Mouse (Mus musculus) olfactory bulb, adult 2 months (tissue): ENCODE results near the gene Lrrc8e. TPM values are rescaled to one million over a fixed set of nuclear protein-coding genes. Genes with fewer than 3 reads are reported as not detected.

ENCODE experiments used
- H3K27ac ChIP-seq: fragments of 200-500 bp; 2 replicates; pipeline ENCODE4 v1.5.1; 2012; ENCODE audit warnings: low read depth, low read length; ENCODE audit not compliant: insufficient read depth
- H3K4me1 ChIP-seq: fragments of 200-500 bp; 2 replicates; pipeline ENCODE4 v1.6.1; 2012; ENCODE audit warnings: low read length; ENCODE audit not compliant: control insufficient read depth, insufficient read depth
- H3K4me3 ChIP-seq: fragments of 200-500 bp; 2 replicates; pipeline ENCODE4 v1.5.1; 2012; ENCODE audit warnings: mild to moderate bottlenecking, low read depth, low read length, moderate library complexity; ENCODE audit not compliant: insufficient read depth
- CTCF ChIP-seq: fragments of 200-500 bp; IDR thresholded peaks from 2 replicates; pipeline ENCODE4 v1.5.1; 2012; ENCODE audit warnings: low read depth, mild to moderate bottlenecking, low read length, moderate library complexity; ENCODE audit not compliant: insufficient read depth
- POLR2A ChIP-seq: fragments of 200-500 bp; IDR thresholded peaks from 2 replicates; pipeline ENCODE4 v1.6.1; 2012; ENCODE audit warnings: mild to moderate bottlenecking, low read depth, low read length, moderate library complexity; ENCODE audit not compliant: insufficient read depth
- WGBS: fragments of 180-500 bp; shearing (Covaris S2); methylation state at CpG from one replicate; pipeline ENCODE4 v1.1.7; 2018; 5-methylcytosine and 5-hydroxymethylcytosine counted together
- polyA plus RNA-seq: library from polyadenylated mRNA; stranded (reverse); fragments of >200 nt; gene quantifications from 2 replicates; pipeline ENCODE4 v1.2.4, GENCODE M21; 2012; ENCODE audit warnings: low replicate concordance; ENCODE audit not compliant: missing spikeins, insufficient read depth, insufficient read length

The Lrrc8e gene
- polyA plus RNA-seq, 1 experiment, result not detected

GRCm38 (mm10) chr8:4258678-4259077 lies 32.1 kb downstream of the Lrrc8e start:
- no peak for TF ChIP-seq POLR2A
- no peak for TF ChIP-seq CTCF
- Histone ChIP-seq H3K4me3 (peak overlapping the region; percentile 95), H3K27ac (peak overlapping the region; percentile 92), H3K4me1 (peaks cover 47% of the 10 kb centered on the region)
- under 1% methylated on average over 32 of the region's 32 CpGs for WGBS

GRCm38 (mm10) chr8:4259125-4259804 lies 32.6 kb downstream of the Lrrc8e start, which contains the start of gene Ctxn1:
Gene Ctxn1, minus strand, starts transcription at chr8:4259274.
- TF ChIP-seq CTCF (no peak), POLR2A (peak; percentile 37; the same call in 1 of the 2 replicates)
- peak within 1 kb of the TSS; percentile 95 for H3K4me3 ChIP-seq
- peak within 1 kb of the TSS; percentile 92 for H3K27ac ChIP-seq
- peaks cover 47% of the 10 kb centered on the region for H3K4me1 ChIP-seq
- WGBS, result 4% methylated on average over 32 of the region's 33 CpGs

- TF ChIP-seq POLR2A, result no peak
- no peak for TF ChIP-seq CTCF
These were observed 33.2 kb downstream of the Lrrc8e start for GRCm38 (mm10) chr8:4259805-4260170.

GRCm38 (mm10) chr8:4263105-4263791 lies 36.6 kb downstream of the Lrrc8e start:
- 44% methylated on average over 8 of the region's 8 CpGs for WGBS
- Histone ChIP-seq H3K27ac (peak overlapping the region; percentile 91), H3K4me1 (peaks cover 37% of the 10 kb centered on the region), H3K4me3 (no peak overlapping the region)
- TF ChIP-seq POLR2A (no peak), CTCF (no peak)

More at GRCm38 (mm10) chr8:4259805-4260170, 33.2 kb downstream of the Lrrc8e start:
- Histone ChIP-seq H3K4me3 (no peak overlapping the region), H3K27ac (0 out of 2 replicates have a peak overlapping the region, but pooled peaks have one; percentile 62), H3K4me1 (peaks cover 47% of the 10 kb centered on the region)
- 84% methylated on average over 4 of the region's 4 CpGs for WGBS

- no peak overlapping the region for H3K4me3 ChIP-seq
- H3K4me1 ChIP-seq, result peaks cover 22% of the 10 kb centered on the region
- TF ChIP-seq CTCF (no peak), POLR2A (no peak)
- peak overlapping the region; percentile 49 for H3K27ac ChIP-seq
- WGBS, result 67% methylated on average over 15 of the region's 15 CpGs
These were observed 38.7 kb downstream of the Lrrc8e start for GRCm38 (mm10) chr8:4265160-4265914.

- Histone ChIP-seq H3K4me3 (no peak overlapping the region), H3K4me1 (peaks cover 22% of the 10 kb centered on the region), H3K27ac (no peak overlapping the region)
- WGBS, result 75% methylated on average over 15 of the region's 15 CpGs
- TF ChIP-seq POLR2A, result no peak
- TF ChIP-seq CTCF, result peak; percentile 37; the same call in 1 of the 2 replicates
These were observed 41.0 kb downstream of the Lrrc8e start for GRCm38 (mm10) chr8:4267627-4268026.

- WGBS, result 85% methylated on average over 6 of the region's 6 CpGs
- TF ChIP-seq CTCF (no peak), POLR2A (no peak)
- no peak overlapping the region for H3K27ac ChIP-seq
- no peak overlapping the region for H3K4me3 ChIP-seq
- H3K4me1 ChIP-seq, result peaks cover 14% of the 10 kb centered on the region; the same call in 1 of the 2 replicates
These were observed 43.0 kb downstream of the Lrrc8e start for GRCm38 (mm10) chr8:4269609-4270008.

GRCm38 (mm10) chr8:4275275-4276110 lies 48.9 kb downstream of the Lrrc8e start, which contains the start of gene Timm44:
Gene Timm44, minus strand, starts transcription at chr8:4275913.
- H3K4me3 ChIP-seq, result peak within 1 kb of the TSS; percentile 79
- peak within 1 kb of the TSS; percentile 86 for H3K27ac ChIP-seq
- TF ChIP-seq CTCF (no peak), POLR2A (peak; percentile 49)
- WGBS, result under 1% methylated on average over 39 of the region's 39 CpGs
- no peaks in the 10 kb centered on the region for H3K4me1 ChIP-seq
